Mouse (Mus musculus): ENCODE measurements around the gene Enox1.

- no peak for TF ChIP-seq CTCF (IDR thresholded peaks at IDR 0.05; ENCODE audit: extremely low read depth, insufficient read length, insufficient replicate concordance, low read depth, low read length)
- TF ChIP-seq POLR2A (IDR thresholded peaks at IDR 0.05; ENCODE audit: low read depth, low read length): no peak
Measured at GRCm38 (mm10) chr14:77196246-77196645, 39.7 kb downstream of the Enox1 start.
